Mouse (Mus musculus): Measurements from ENCODE around the gene Suclg2. TPM values are rescaled to one million over a fixed set of nuclear protein-coding genes. Genes with fewer than 3 reads are reported as not detected.

Gene Suclg2
- total RNA-seq, 2 experiments from 2014 or later, result 14.4 to 15.3 TPM

- DNase-seq (ENCODE audit: extremely low spot score in 1 of 2, low spot score in 2 of 2), result no peak
- intact Hi-C loops (cut with DNase I), result no loop called here
These were observed 16.4 kb downstream of the Suclg2 start for GRCm38 (mm10) chr6:95702200-95702599.

- intact Hi-C loops (cut with DNase I), result no loop called here
- no peak for DNase-seq (ENCODE audit: extremely low spot score in 1 of 2, low spot score in 2 of 2)
These were observed 16.8 kb downstream of the Suclg2 start for GRCm38 (mm10) chr6:95701786-95702185.

- DNase-seq (ENCODE audit: extremely low spot score in 1 of 2, low spot score in 2 of 2), result no peak
- intact Hi-C loops (cut with DNase I), result no loop called here
These were observed 17.5 kb downstream of the Suclg2 start for GRCm38 (mm10) chr6:95700981-95701610.

GRCm38 (mm10) chr6:95700191-95700590 is 18.4 kb downstream of the Suclg2 start:
- no peak for DNase-seq (ENCODE audit: extremely low spot score in 1 of 2, low spot score in 2 of 2)
- intact Hi-C loops (cut with DNase I), result no loop called here

- intact Hi-C loops (cut with DNase I), result no loop called here
- DNase-seq (ENCODE audit: extremely low spot score in 1 of 2, low spot score in 2 of 2), result peak in 1 of 2 experiments; percentile 16
These were observed 19.3 kb downstream of the Suclg2 start for GRCm38 (mm10) chr6:95699326-95699725.

DNA sequence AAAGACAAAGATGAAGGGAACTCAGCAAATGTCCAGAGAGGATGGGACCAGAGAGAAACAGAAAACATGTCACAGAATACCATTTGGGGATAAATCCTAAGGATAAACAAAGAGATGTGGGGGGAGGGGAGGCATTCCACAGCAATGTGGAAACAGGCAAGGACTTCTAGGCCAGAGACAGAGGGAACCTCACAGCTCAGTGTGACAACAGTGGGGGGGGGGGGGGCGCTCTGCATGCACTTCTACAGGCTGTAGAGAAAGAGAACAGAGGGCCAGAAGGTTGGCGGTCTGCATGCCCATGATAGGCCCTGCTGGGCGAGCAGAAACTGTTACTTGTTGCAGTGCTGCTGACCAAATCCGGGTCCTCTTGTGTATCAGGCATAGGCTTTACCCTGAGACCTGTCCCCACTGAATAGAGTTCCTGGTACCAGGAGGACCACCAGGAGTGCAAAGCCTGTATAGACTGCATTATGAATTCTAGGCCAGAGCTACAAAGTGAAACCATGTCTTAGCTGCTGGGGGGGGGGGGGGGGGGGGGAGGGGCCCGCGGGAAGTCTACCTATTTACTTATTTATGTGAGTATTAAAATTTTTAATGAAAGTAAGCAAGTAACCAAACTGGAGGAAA is 20.0 kb downstream of the Suclg2 start:
- intact Hi-C loops (cut with DNase I), result no loop called here
- no peak for DNase-seq (ENCODE audit: extremely low spot score in 1 of 2, low spot score in 2 of 2)

- intact Hi-C loops (cut with DNase I), result no loop called here
- no peak for DNase-seq (ENCODE audit: extremely low spot score in 1 of 2, low spot score in 2 of 2)
These were observed 23.7 kb downstream of the Suclg2 start for GRCm38 (mm10) chr6:95694910-95695309.

DNA sequence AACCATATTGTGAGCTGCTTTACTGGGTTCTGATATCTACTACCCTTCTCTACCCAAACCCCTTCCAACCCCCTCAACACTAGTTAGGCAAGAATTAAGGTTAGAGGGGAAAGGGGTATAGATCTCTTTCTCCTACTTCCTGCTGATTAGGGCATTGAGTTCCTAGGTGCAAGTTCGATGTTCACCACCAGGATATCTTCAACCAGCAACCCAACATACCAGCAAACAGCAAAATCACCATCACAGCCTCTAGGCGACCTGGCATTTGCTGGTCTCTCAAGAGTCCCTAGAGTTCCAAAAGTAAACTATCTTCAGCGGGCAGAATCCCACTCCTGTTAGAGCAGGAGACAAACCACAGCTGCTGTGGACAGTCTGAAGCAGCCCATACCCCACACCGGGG is 33.4 kb downstream of the Suclg2 start:
- DNase-seq (ENCODE audit: extremely low spot score in 1 of 2, low spot score in 2 of 2), result no peak
- intact Hi-C loops (cut with DNase I), result no loop called here

- intact Hi-C loops (cut with DNase I), result no loop called here
- DNase-seq (ENCODE audit: extremely low spot score in 1 of 2, low spot score in 2 of 2), result no peak
These were observed 38.9 kb downstream of the Suclg2 start for GRCm38 (mm10) chr6:95679718-95680117.

DNA sequence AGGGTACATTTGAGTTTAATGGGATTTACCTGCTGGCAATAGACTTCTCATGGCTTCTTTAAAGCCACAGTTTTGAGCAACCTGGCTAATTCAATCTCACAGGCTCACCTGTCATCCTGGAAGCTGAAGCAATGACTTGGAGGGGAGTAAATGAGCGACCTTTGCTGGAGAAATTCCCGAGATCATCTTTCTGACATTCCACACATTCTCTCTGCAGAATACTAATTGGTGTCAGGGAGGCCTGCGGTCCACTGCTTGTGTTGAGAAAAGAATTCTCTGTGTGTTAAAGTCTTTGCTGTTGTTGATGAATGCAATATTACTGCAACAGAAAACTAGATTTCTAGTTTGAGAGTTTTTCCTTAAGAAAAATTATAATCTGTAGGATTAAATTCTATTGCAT is 39.3 kb downstream of the Suclg2 start:
- no peak for DNase-seq (ENCODE audit: extremely low spot score in 1 of 2, low spot score in 2 of 2)
- intact Hi-C loops (cut with DNase I), result no loop called here

DNA sequence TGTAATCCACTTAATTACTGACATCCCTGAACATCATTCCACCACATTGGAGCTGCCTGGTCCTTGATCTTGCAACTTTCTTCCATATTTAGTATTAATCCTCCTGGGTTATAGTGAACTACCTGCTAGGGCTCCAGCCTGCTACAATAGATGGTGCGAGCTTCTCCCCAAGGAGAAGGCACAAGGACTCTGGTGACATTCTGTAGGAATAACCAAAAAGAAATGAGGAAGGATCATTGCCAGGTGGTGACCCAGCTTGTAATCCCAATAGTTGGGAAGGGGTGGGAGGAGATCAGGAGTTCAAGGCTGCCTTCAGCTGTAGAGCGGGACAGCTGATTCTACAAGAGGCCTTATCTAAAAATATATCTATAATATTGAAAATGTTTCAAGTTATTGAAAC is 41.6 kb downstream of the Suclg2 start:
- intact Hi-C loops (cut with DNase I), result no loop called here
- DNase-seq (ENCODE audit: extremely low spot score in 1 of 2, low spot score in 2 of 2), result no peak

DNA sequence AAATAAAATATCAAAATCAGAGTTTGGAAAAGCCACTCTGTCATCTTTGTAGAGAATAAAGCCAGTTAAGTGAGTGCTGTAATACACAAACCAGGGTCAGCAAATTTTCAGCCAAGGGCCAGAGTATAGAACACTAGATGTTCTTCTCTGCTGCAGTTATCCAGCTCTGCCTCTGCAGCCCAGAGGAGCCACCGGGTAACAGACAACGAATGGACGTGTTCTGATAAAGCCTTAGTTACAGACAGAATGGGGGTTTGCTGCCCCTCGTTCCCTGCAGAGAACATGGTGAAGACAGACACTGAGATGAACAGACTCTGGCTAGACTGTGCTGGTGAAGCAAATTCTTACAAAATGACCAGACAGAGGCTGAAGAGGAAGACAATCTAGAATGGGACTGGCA is 42.2 kb downstream of the Suclg2 start:
- DNase-seq (ENCODE audit: extremely low spot score in 1 of 2, low spot score in 2 of 2), result no peak
- intact Hi-C loops (cut with DNase I), result no loop called here

GRCm38 (mm10) chr6:95675059-95675705 is 43.4 kb downstream of the Suclg2 start:
- intact Hi-C loops (cut with DNase I), result no loop called here
- no peak for DNase-seq (ENCODE audit: extremely low spot score in 1 of 2, low spot score in 2 of 2)

- no peak for DNase-seq (ENCODE audit: extremely low spot score in 1 of 2, low spot score in 2 of 2)
These were observed 43.9 kb downstream of the Suclg2 start for GRCm38 (mm10) chr6:95674651-95675050.

DNA sequence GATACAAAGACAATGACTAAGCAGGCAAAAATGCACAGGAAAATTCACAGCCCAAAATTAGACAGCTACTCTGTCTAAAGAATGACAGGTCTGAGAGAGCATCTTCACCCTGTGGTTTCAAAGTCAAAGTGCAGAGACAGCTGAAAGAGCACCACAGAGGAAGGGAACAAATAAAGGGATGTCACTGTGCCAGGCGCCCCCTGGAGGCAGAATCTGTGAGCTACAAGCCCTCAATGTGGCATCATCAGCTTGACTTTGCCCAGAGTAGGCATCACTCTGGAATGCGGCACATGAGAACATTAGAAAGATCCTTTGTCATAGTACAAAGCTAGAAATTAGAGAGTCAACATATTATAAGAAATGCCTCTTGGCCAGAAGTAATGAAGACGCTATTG is 49.3 kb downstream of the Suclg2 start:
- intact Hi-C loops (cut with DNase I), result no loop called here

More at GRCm38 (mm10) chr6:95674651-95675050, 43.9 kb downstream of the Suclg2 start:
- intact Hi-C loops (cut with DNase I), result no loop called here

GRCm38 (mm10) chr6:95668629-95669334 is 49.8 kb downstream of the Suclg2 start:
- intact Hi-C loops (cut with DNase I), result no loop called here
- no peak for DNase-seq (ENCODE audit: extremely low spot score in 1 of 2, low spot score in 2 of 2)

More for the DNA sequence above, 49.3 kb downstream of the Suclg2 start:
- peak in 1 of 2 experiments; percentile 36 for DNase-seq (ENCODE audit: extremely low spot score in 1 of 2, low spot score in 2 of 2)

GRCm38 (mm10) chr6:95657671-95658070 is 60.9 kb downstream of the Suclg2 start:
- no peak for DNase-seq (ENCODE audit: extremely low spot score in 1 of 2, low spot score in 2 of 2)
- intact Hi-C loops (cut with DNase I), result no loop called here

DNA sequence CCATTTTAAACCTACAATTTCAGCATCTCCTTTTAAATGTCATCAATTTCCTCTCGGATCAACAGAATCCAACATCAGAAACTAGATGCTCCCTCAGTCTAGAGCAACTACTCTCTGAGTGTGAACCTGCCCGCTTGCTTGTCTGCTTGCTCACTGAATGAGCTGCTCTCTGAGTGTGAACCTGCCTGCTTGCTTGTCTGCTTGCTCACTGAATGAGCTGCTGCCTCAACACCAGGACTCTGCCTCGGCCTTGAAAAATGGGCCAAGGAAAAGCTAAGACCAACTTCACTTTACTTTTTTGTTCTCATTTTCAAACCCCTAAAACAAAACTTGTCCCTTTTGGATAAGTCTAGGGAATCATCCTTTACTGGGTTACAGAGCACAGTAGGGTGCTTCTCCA is 64.9 kb downstream of the Suclg2 start:
- intact Hi-C loops (cut with DNase I), result no loop called here
- no peak for DNase-seq (ENCODE audit: extremely low spot score in 1 of 2, low spot score in 2 of 2)

DNA sequence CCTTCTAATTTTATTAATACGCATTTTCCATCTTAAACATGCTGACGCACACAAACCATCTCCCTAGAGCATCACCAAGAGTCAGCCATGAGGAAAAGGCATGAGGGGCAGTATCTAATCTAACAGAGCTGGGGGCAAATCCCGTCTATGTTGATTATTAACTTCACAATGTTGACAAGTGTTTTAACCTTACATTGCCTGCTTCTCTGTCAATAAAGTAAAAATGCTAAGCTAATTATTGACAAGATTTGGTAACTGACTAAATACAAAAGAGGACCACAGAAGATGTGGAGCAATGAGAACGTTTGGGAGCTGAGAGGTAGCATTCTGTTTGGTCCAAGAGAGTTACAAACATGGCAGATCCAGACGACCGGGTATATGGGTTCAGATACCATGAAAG is 65.8 kb downstream of the Suclg2 start:
- DNase-seq (ENCODE audit: extremely low spot score in 1 of 2, low spot score in 2 of 2), result no peak
- intact Hi-C loops (cut with DNase I), result no loop called here

DNA sequence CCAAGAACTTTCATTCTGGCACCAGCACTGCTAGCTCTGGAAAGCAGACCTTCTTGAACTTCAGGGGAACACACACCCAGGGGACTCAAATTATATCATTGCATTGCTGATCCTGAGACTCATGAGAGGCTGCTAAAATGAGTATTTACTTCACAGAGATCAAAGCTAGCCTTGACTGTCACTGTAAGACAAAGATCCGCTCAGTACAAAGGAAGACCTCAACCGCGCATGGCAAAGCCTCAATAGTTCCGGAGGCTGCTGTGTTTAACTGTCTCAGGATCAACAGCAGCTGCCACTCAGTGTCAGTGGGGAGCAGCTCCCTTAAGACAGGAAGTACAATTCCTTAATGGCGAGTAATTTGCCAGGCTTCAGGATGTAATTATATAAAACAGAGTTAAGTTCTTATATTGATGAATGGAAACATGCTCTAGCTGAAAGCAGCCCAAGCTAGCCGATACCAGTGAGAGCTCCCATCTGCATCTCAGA is 67.2 kb downstream of the Suclg2 start:
- no peak for DNase-seq (ENCODE audit: extremely low spot score in 1 of 2, low spot score in 2 of 2)

More for the DNA sequence above, 67.2 kb downstream of the Suclg2 start:
- intact Hi-C loops (cut with DNase I), result no loop called here
